ENCODE assay signal across 8 mouse cellular contexts in the genomic region with DNA sequence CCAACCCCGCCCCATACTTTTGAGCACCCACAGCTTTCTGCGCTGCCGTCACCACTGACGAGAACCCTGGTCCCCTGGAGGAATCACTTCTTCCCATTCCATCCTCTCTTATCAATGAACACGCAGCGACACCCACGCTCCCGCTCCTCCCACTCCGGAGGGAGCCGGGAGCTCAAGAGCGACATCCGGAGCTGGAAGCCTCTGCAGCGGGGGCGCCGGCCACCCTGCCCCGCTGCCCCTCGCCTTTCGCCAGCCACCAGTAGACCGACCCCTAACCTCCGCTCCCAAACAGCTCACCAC. TPM values are rescaled to one million over a fixed set of nuclear protein-coding genes. Genes with fewer than 3 reads are reported as not detected.
DNase-seq lines count a peak whose midpoint lies in the region; ATAC-seq and TF ChIP-seq lines count a peak whose summit lies in the region.

No protein-coding gene starts in this region.

- ATAC-seq in embryonic facial prominence, embryonic 15.5 days (ENCODE audit: insufficient number of reproducible peaks, low FRiP score, low TSS enrichment, low read depth), result no peak
- peak; percentile 15 for ATAC-seq in intestine, embryonic 15.5 days

- DNase-seq in heart, adult 2 months, result peak; percentile 48 to 61
- no peak for DNase-seq in heart, adult 8-10 months (ENCODE audit: low spot score)
- peak; percentile 26 for DNase-seq in lung, postnatal 36 days
- no peak for DNase-seq in urinary bladder, postnatal 14 days (ENCODE audit: low spot score)
- DNase-seq in c-Kit-positive CD71-positive TER-119-positive erythroid progenitor cells, embryonic 14.5 days (ENCODE audit: low spot score), result no peak

- peaks cover 6% of the 10 kb centered on the region for H3K4me1 ChIP-seq in heart, adult 2 months (ENCODE audit: control insufficient read depth, insufficient read depth, low read length)
- H3K4me1 ChIP-seq in ES-Bruce4 (ENCODE audit: control insufficient read depth, insufficient read depth, low read length), result no peaks in the 10 kb centered on the region
- peaks cover 32% of the 10 kb centered on the region for H3K4me1 ChIP-seq in embryonic facial prominence, embryonic 15.5 days
- H3K4me1 ChIP-seq in intestine, embryonic 15.5 days (replicated peaks), result peaks cover 17% of the 10 kb centered on the region

- no peaks in the 10 kb centered on the region for H3K27me3 ChIP-seq in heart, adult 2 months (ENCODE audit: control insufficient read depth, insufficient read depth, low read length)
- no peaks in the 10 kb centered on the region; the same call in 1 of the 2 replicates for H3K27me3 ChIP-seq in ES-Bruce4 (ENCODE audit: control insufficient read depth, insufficient read depth, low read length, poor library complexity, severe bottlenecking)
- H3K27me3 ChIP-seq in embryonic facial prominence, embryonic 15.5 days, result peaks cover 14% of the 10 kb centered on the region
- H3K27me3 ChIP-seq in intestine, embryonic 15.5 days (replicated peaks), result peaks cover 3% of the 10 kb centered on the region; the same call in 1 of the 2 replicates

- H3K9ac ChIP-seq in heart, adult 2 months (ENCODE audit: low read depth, low read length), result peak overlapping the region; percentile 87
- H3K9ac ChIP-seq in ES-Bruce4 (ENCODE audit: low read depth, poor library complexity, severe bottlenecking), result peak overlapping the region; percentile 74
- peak overlapping the region; percentile 52 for H3K9ac ChIP-seq in embryonic facial prominence, embryonic 15.5 days
- H3K9ac ChIP-seq in intestine, embryonic 15.5 days, result peak overlapping the region; percentile 63

- no peaks in the 10 kb centered on the region for H3K79me2 ChIP-seq in heart, adult 2 months (replicated peaks; ENCODE audit: control insufficient read depth, insufficient read depth, low read length)

- intact Hi-C loops in heart, adult 2 months (cut with DNase I), result loop anchor here (5.0 kb wide), 1 partner anchor 54 kb away; no protein-coding TSS in a partner anchor

- 1% methylated on average over 20 of the region's 20 CpGs for WGBS in heart, adult 2 months
- under 1% methylated on average over 20 of the region's 20 CpGs for WGBS in embryonic facial prominence, embryonic 15.5 days
- 1% methylated on average over 20 of the region's 20 CpGs for WGBS in intestine, embryonic 15.5 days

- peak overlapping the region; percentile 83 for H3K4me3 ChIP-seq in heart, adult 2 months
- H3K4me3 ChIP-seq in ES-Bruce4 (ENCODE audit: low read depth, low read length), result peak overlapping the region; percentile 79
- peak overlapping the region; percentile 72 for H3K4me3 ChIP-seq in embryonic facial prominence, embryonic 15.5 days (replicated peaks)
- peak overlapping the region; percentile 81 for H3K4me3 ChIP-seq in intestine, embryonic 15.5 days (replicated peaks)

- peak overlapping the region; percentile 80 for H3K4me2 ChIP-seq in embryonic facial prominence, embryonic 15.5 days (replicated peaks)
- H3K4me2 ChIP-seq in intestine, embryonic 15.5 days (replicated peaks), result peak overlapping the region; percentile 92

- no peak for TF ChIP-seq EP300 in heart, adult 2 months (IDR thresholded peaks at IDR 0.05; ENCODE audit: insufficient read depth, low read depth, low read length)
- no peak for TF ChIP-seq EP300 in ES-Bruce4 (IDR thresholded peaks at IDR 0.05; ENCODE audit: insufficient read depth, low read depth, low read length)

- TF ChIP-seq CTCF in heart, adult 2 months (IDR thresholded peaks at IDR 0.05), result no peak
- TF ChIP-seq CTCF in ES-Bruce4 (IDR thresholded peaks at IDR 0.05; ENCODE audit: low read depth, low read length), result no peak

- H3K9me3 ChIP-seq in ES-Bruce4 (replicated peaks; ENCODE audit: control insufficient read depth, insufficient read depth, low read length, poor library complexity, severe bottlenecking), result no peaks in the 10 kb centered on the region
- H3K9me3 ChIP-seq in embryonic facial prominence, embryonic 15.5 days (replicated peaks), result no peaks in the 10 kb centered on the region
- H3K9me3 ChIP-seq in intestine, embryonic 15.5 days, result no peaks in the 10 kb centered on the region

- no peaks in the 10 kb centered on the region for H3K36me3 ChIP-seq in heart, adult 2 months (ENCODE audit: control insufficient read depth, insufficient read depth, low read length)
- no peaks in the 10 kb centered on the region for H3K36me3 ChIP-seq in ES-Bruce4 (ENCODE audit: control insufficient read depth, insufficient read depth, low read length, poor library complexity, severe bottlenecking)
- no peaks in the 10 kb centered on the region for H3K36me3 ChIP-seq in embryonic facial prominence, embryonic 15.5 days
- no peaks in the 10 kb centered on the region for H3K36me3 ChIP-seq in intestine, embryonic 15.5 days

- TF ChIP-seq POLR2A in heart, adult 2 months (IDR thresholded peaks at IDR 0.05; ENCODE audit: insufficient read depth, low read depth, low read length), result no peak
- no peak for TF ChIP-seq POLR2A in ES-Bruce4 (IDR thresholded peaks at IDR 0.05; ENCODE audit: insufficient read depth, low read length)

- H3K27ac ChIP-seq in heart, adult 2 months, result peak overlapping the region; percentile 82; the same call in 1 of the 2 replicates
- H3K27ac ChIP-seq in ES-Bruce4 (ENCODE audit: insufficient read depth, low read length), result no peak overlapping the region
- no peak overlapping the region for H3K27ac ChIP-seq in embryonic facial prominence, embryonic 15.5 days (replicated peaks)
- H3K27ac ChIP-seq in intestine, embryonic 15.5 days, result no peak overlapping the region

RNA-seq across cellular contexts. Expression of a gene that starts 4.8 kb away (rescaled TPM):
- total RNA-seq in heart, adult 2 months (2021), result 1 to 10 TPM; 1.5 TPM
- 1.9 and 2.0 TPM in 2 replicates for polyA plus RNA-seq in heart, adult 2 months (2012; rRNA removed)
- 1 to 10 TPM in 1 of 4 experiments, under 1 TPM in 3; 0.79 to 1.1 (median 0.97) TPM for total RNA-seq in heart, adult 8-10 months (2022)
- 2.9 and 3.0 TPM in 2 replicates for polyA plus RNA-seq in ES-Bruce4 (2011; ENCODE audit: insufficient read depth, insufficient read length, low read depth, missing spikeins)
- polyA plus RNA-seq in embryonic facial prominence, embryonic 15.5 days (2015; fragmentation: Nextera tagmentation; extraction: Ambion mirVana), result 8.0 and 8.2 TPM in 2 replicates
- 3.8 and 4.6 TPM in 2 replicates for polyA plus RNA-seq in intestine, embryonic 15.5 days (2015; fragmentation: Nextera tagmentation; extraction: Ambion mirVana)

Comparison
In these comparisons a context has a peak if more than half of its experiments do, and no peak if none do; other contexts are left out.
1. DNase-seq: peak in heart, adult 2 months (2 of 2) and lung, postnatal 36 days (single experiment); none in heart, adult 8-10 months (single experiment), urinary bladder, postnatal 14 days (single experiment) and c-Kit-positive CD71-positive TER-119-positive erythroid progenitor cells, embryonic 14.5 days (single experiment).
2. Peak in every context shown above with its lines, with median percentiles within 50 percentile points of each other: H3K4me3 ChIP-seq and H3K9ac ChIP-seq.